Mouse (Mus musculus) limb, embryonic 12.5 days (tissue): Measurements from ENCODE around the gene Odf3b. TPM values are rescaled to one million over a fixed set of nuclear protein-coding genes. Genes with fewer than 3 reads are reported as not detected.

Source experiments
- ATAC-seq: fragments of 200-750 bp; cut with Nextera tagmentation; 2 replicates; pipeline ENCODE4 v1.8.0; 2017; ENCODE audit warnings: low read depth, moderate TSS enrichment; ENCODE audit not compliant: insufficient number of reproducible peaks, insufficient read depth, low FRiP score, low TSS enrichment
- H3K27ac ChIP-seq: fragments of 300-500 bp; sonication (generic); 2 replicates; pipeline ENCODE4 v1.5.1; 2016; ENCODE audit warnings: mild to moderate bottlenecking, moderate library complexity
- H3K27me3 ChIP-seq: fragments of 300-500 bp; sonication (generic); 2 replicates; pipeline ENCODE4 v1.6.1; 2016; ENCODE audit warnings: mild to moderate bottlenecking, moderate library complexity
- H3K36me3 ChIP-seq: fragments of 300-500 bp; sonication (generic); 2 replicates; pipeline ENCODE4 v1.6.1; 2016; ENCODE audit warnings: mild to moderate bottlenecking, moderate library complexity
- H3K4me1 ChIP-seq: fragments of 300-500 bp; sonication (generic); replicated peaks from 2 replicates; pipeline ENCODE4 v1.6.1; 2016
- H3K4me2 ChIP-seq: fragments of 300-500 bp; sonication (generic); 2 replicates; pipeline ENCODE4 v1.6.1; 2016; ENCODE audit warnings: mild to moderate bottlenecking, moderate library complexity
- H3K4me3 ChIP-seq: fragments of 300-500 bp; sonication (generic); replicated peaks from 2 replicates; pipeline ENCODE4 v1.5.1; 2016; ENCODE audit warnings: mild to moderate bottlenecking
- H3K9ac ChIP-seq: fragments of 300-500 bp; sonication (generic); replicated peaks from 2 replicates; pipeline ENCODE4 v1.6.1; 2016; ENCODE audit warnings: mild to moderate bottlenecking, moderate library complexity
- H3K9me3 ChIP-seq: fragments of 300-500 bp; sonication (generic); 2 replicates; pipeline ENCODE4 v1.6.1; 2016; ENCODE audit warnings: mild to moderate bottlenecking, moderate library complexity
- WGBS: fragments of 180-500 bp; shearing (Covaris S2); methylation state at CpG from one replicate; pipeline ENCODE4 v1.1.7; 2016; 5-methylcytosine and 5-hydroxymethylcytosine counted together
- polyA plus RNA-seq: library from polyadenylated mRNA; unstranded; fragments of >200 nt; fragmentation: Nextera tagmentation; extraction: Ambion mirVana; gene quantifications from 2 replicates; pipeline ENCODE4 v1.2.1, GENCODE M21; 2016

Odf3b gene
- polyA plus RNA-seq, 1 experiment from 2014 or later, result 0.48 TPM

- ATAC-seq, result no peak
- no peak overlapping the region for H3K9ac ChIP-seq
- no peaks in the 10 kb centered on the region for H3K36me3 ChIP-seq
- no peaks in the 10 kb centered on the region for H3K9me3 ChIP-seq
- 86% methylated on average over 14 of the region's 14 CpGs for WGBS
- no peak overlapping the region for H3K4me2 ChIP-seq
- no peaks in the 10 kb centered on the region for H3K4me1 ChIP-seq
- H3K4me3 ChIP-seq, result no peak overlapping the region
- no peaks in the 10 kb centered on the region for H3K27me3 ChIP-seq
- H3K27ac ChIP-seq, result no peak overlapping the region
These were observed 42.7 kb downstream of the Odf3b start for GRCm38 (mm10) chr15:89336422-89336821.

GRCm38 (mm10) chr15:89334774-89335537 is 44.1 kb downstream of the Odf3b start:
- no peak for ATAC-seq
- WGBS, result 82% methylated on average over 17 of the region's 17 CpGs
- H3K36me3 ChIP-seq, result no peaks in the 10 kb centered on the region
- no peak overlapping the region for H3K4me2 ChIP-seq
- H3K27me3 ChIP-seq, result no peaks in the 10 kb centered on the region
- no peaks in the 10 kb centered on the region for H3K9me3 ChIP-seq
- H3K27ac ChIP-seq, result no peak overlapping the region
- no peak overlapping the region for H3K9ac ChIP-seq
- no peak overlapping the region for H3K4me3 ChIP-seq
- no peaks in the 10 kb centered on the region for H3K4me1 ChIP-seq

GRCm38 (mm10) chr15:89334271-89334670 is 44.8 kb downstream of the Odf3b start, which contains the start of gene Miox:
Miox (plus strand) TSS chr15:89334398.
- Histone ChIP-seq H3K27me3 (no peaks in the 10 kb centered on the region), H3K4me3 (no peak within 1 kb of the TSS), H3K4me2 (no peak within 1 kb of the TSS), H3K36me3 (no peaks in the 10 kb centered on the region), H3K27ac (no peak within 1 kb of the TSS), H3K9me3 (no peaks in the 10 kb centered on the region), H3K9ac (no peak within 1 kb of the TSS), H3K4me1 (no peaks in the 10 kb centered on the region)
- no peak for ATAC-seq
- WGBS, result 86% methylated on average over 7 of the region's 7 CpGs

Other genes with a start within 250 kb of the Odf3b start
- 8.9 and 9.3 TPM in 2 replicates for gene Mapk12, start 238.6 kb downstream of the Odf3b start, polyA plus RNA-seq
- 13.6 and 14.4 TPM in 2 replicates for gene Mapk11, start 229.7 kb downstream of the Odf3b start, polyA plus RNA-seq
- gene Plxnb2, start 198.5 kb downstream of the Odf3b start, polyA plus RNA-seq, result 157 and 170 TPM in 2 replicates
- 30.1 and 31.2 TPM in 2 replicates for gene Dennd6b, start 182.8 kb downstream of the Odf3b start, polyA plus RNA-seq
- 30.5 and 33.3 TPM in 2 replicates for gene Ppp6r2, start 167.7 kb downstream of the Odf3b start, polyA plus RNA-seq
- gene Sbf1, start 64.0 kb downstream of the Odf3b start, polyA plus RNA-seq, result 57.2 and 73.4 TPM in 2 replicates
- gene Adm2, start 56.6 kb downstream of the Odf3b start, polyA plus RNA-seq, result 0.16 and 0.17 TPM in 2 replicates
- not detected in 2 replicates for gene Miox, start 44.9 kb downstream of the Odf3b start, polyA plus RNA-seq
- 43.3 and 47.4 TPM in 2 replicates for gene Lmf2, start 23.6 kb downstream of the Odf3b start, polyA plus RNA-seq
- gene Ncaph2, start 23.6 kb downstream of the Odf3b start, polyA plus RNA-seq, result 175 and 183 TPM in 2 replicates
- gene Sco2, start 5.4 kb downstream of the Odf3b start, polyA plus RNA-seq, result 4.2 and 5.3 TPM in 2 replicates
- 1.5 TPM in 2 replicates for gene Tymp, start 2.2 kb downstream of the Odf3b start, polyA plus RNA-seq
- gene Klhdc7b, start 5.6 kb upstream of the Odf3b start, polyA plus RNA-seq, result 0.05 TPM in 1 of 2 replicates, not detected in the other
- not detected in 2 replicates for gene Syce3, start 31.2 kb upstream of the Odf3b start, polyA plus RNA-seq
- gene Cpt1b, start 46.6 kb upstream of the Odf3b start, polyA plus RNA-seq, result 0.25 and 0.74 TPM in 2 replicates
- gene C730034F03Rik, start 50.3 kb upstream of the Odf3b start, polyA plus RNA-seq, result 3.6 and 3.8 TPM in 2 replicates
- not detected in 2 replicates for gene Gm44502, start 50.4 kb upstream of the Odf3b start, polyA plus RNA-seq
- gene Chkb, start 50.6 kb upstream of the Odf3b start, polyA plus RNA-seq, result 59.2 and 61.8 TPM in 2 replicates
- 2.0 and 2.1 TPM in 2 replicates for gene Mapk8ip2, start 74.6 kb upstream of the Odf3b start, polyA plus RNA-seq
- gene Arsa, start 98.1 kb upstream of the Odf3b start, polyA plus RNA-seq, result 15.2 and 15.6 TPM in 2 replicates
- gene Shank3, start 120.3 kb upstream of the Odf3b start, polyA plus RNA-seq, result 2.4 and 3.2 TPM in 2 replicates
- gene Acr, start 189.0 kb upstream of the Odf3b start, polyA plus RNA-seq, result 0.28 TPM in 1 of 2 replicates, not detected in the other
- 48.9 and 53.0 TPM in 2 replicates for gene Rabl2, start 212.6 kb upstream of the Odf3b start, polyA plus RNA-seq